Mouse (Mus musculus) liver, embryonic 13.5 days (tissue): ENCODE data around the gene Pdcd1. TPM values are rescaled to one million over a fixed set of nuclear protein-coding genes. Genes with fewer than 3 reads are reported as not detected.

ENCODE experiments used
- polyA plus RNA-seq: library from polyadenylated mRNA; unstranded; fragments of >200 nt; fragmentation: Nextera tagmentation; extraction: Ambion mirVana; gene quantifications from 2 replicates; pipeline ENCODE4 v1.2.1, GENCODE M21; 2015

The Pdcd1 gene
- polyA plus RNA-seq, 1 experiment from 2014 or later: not detected

Other genes starting within 250 kb of the Pdcd1 start
- gene Ing5, start 248.6 kb downstream of the Pdcd1 start, polyA plus RNA-seq: 12.3 and 13.0 TPM in 2 replicates
- gene D2hgdh, start 227.6 kb downstream of the Pdcd1 start, polyA plus RNA-seq: 5.8 and 6.1 TPM in 2 replicates
- gene Gal3st2, start 191.2 kb downstream of the Pdcd1 start, polyA plus RNA-seq: not detected in 2 replicates
- not detected in 2 replicates for gene Gal3st2b, start 134.2 kb downstream of the Pdcd1 start, polyA plus RNA-seq
- not detected in 2 replicates for gene Gal3st2c, start 62.0 kb downstream of the Pdcd1 start, polyA plus RNA-seq
- gene Neu4, start 32.1 kb downstream of the Pdcd1 start, polyA plus RNA-seq: not detected in 2 replicates